Mouse (Mus musculus) adrenal gland (tissue): ENCODE measurements around the gene Gltpd2.
"Not testable (repeated sequence)": the region's sequence is repeated elsewhere in the genome, so short reads cannot be mapped to it uniquely, and the experiment has no call there.

ENCODE experiments used
- intact Hi-C: fragments of 180-260 bp; cut with DNase I; formaldehyde crosslinking; loops from one replicate; pipeline ENCODE4 v1.15.1; 2025
- long read RNA-seq, 2 experiments: library from polyadenylated mRNA; unstranded; transcript quantifications; one replicate each; pipeline ENCODE4 v2.0.0; 2020; ENCODE audit warnings: borderline replicate concordance in 1 of 2; ENCODE audit not compliant: insufficient replicate concordance in 1 of 2

The Gltpd2 gene
- long read RNA-seq, experiment 1 = 0 reads
- long read RNA-seq, experiment 2 = 0 reads

- intact Hi-C loops = loop anchor here (5.0 kb wide), 2 partner anchors 103 to 238 kb away; no protein-coding TSS in a partner anchor
These were observed at the start of gene Gltpd2 for GRCm38 (mm10) chr11:70518923-70519322. Gene Gltpd2, plus strand, starts transcription at chr11:70519196.

- intact Hi-C loops = no loop called here
These were observed 49.2 kb upstream of the Gltpd2 start for GRCm38 (mm10) chr11:70469764-70470163.

GRCm38 (mm10) chr11:70472716-70473115, 46.3 kb upstream of the Gltpd2 start:
- intact Hi-C loops = no loop called here

GRCm38 (mm10) chr11:70473291-70473690, 45.7 kb upstream of the Gltpd2 start:
- intact Hi-C loops = not testable (repeated sequence)

- intact Hi-C loops = no loop called here
These were observed 44.0 kb upstream of the Gltpd2 start for GRCm38 (mm10) chr11:70474872-70475534.

GRCm38 (mm10) chr11:70485498-70485897, 33.5 kb upstream of the Gltpd2 start:
- intact Hi-C loops = no loop called here

GRCm38 (mm10) chr11:70487816-70488215, 31.2 kb upstream of the Gltpd2 start:
- intact Hi-C loops = no loop called here

GRCm38 (mm10) chr11:70489138-70489537, 29.9 kb upstream of the Gltpd2 start:
- intact Hi-C loops = no loop called here

GRCm38 (mm10) chr11:70489684-70490083, 29.3 kb upstream of the Gltpd2 start:
- intact Hi-C loops = no loop called here

GRCm38 (mm10) chr11:70499566-70500475, 19.2 kb upstream of the Gltpd2 start:
- intact Hi-C loops = no loop called here

- intact Hi-C loops = no loop called here
These were observed 18.6 kb upstream of the Gltpd2 start for GRCm38 (mm10) chr11:70500476-70500812.

- intact Hi-C loops = loop anchor here (2.0 kb wide), 1 partner anchor 49 kb away; no protein-coding TSS in a partner anchor
These were observed 17.0 kb upstream of the Gltpd2 start for GRCm38 (mm10) chr11:70502018-70502417.

GRCm38 (mm10) chr11:70504970-70505369, 14.0 kb upstream of the Gltpd2 start, which contains the start of gene Tm4sf5:
Gene Tm4sf5, plus strand, starts transcription at chr11:70505244.
- intact Hi-C loops = loop anchor here (5.0 kb wide), 2 partner anchors 73 to 93 kb away; partner anchors contain the start of genes Arrb2 and Pelp1

- intact Hi-C loops = loop anchor here (5.0 kb wide), 2 partner anchors 74 to 94 kb away; partner anchors contain the start of genes Arrb2 and Pelp1
These were observed 12.6 kb upstream of the Gltpd2 start for GRCm38 (mm10) chr11:70506385-70506784.

- intact Hi-C loops = loop anchor here (5.0 kb wide), 2 partner anchors 75 to 95 kb away; partner anchors contain the start of genes Arrb2 and Pelp1
These were observed 12.0 kb upstream of the Gltpd2 start for GRCm38 (mm10) chr11:70506962-70507515.

- intact Hi-C loops = loop anchor here (5.0 kb wide), 2 partner anchors 78 to 98 kb away; partner anchors contain the start of genes Arrb2 and Pelp1
These were observed 9.0 kb upstream of the Gltpd2 start for GRCm38 (mm10) chr11:70509753-70510564.

GRCm38 (mm10) chr11:70511242-70511641, 7.8 kb upstream of the Gltpd2 start:
- intact Hi-C loops = no loop called here

GRCm38 (mm10) chr11:70511825-70512224, 7.2 kb upstream of the Gltpd2 start:
- intact Hi-C loops = no loop called here

- intact Hi-C loops = no loop called here
These were observed 6.2 kb upstream of the Gltpd2 start for GRCm38 (mm10) chr11:70512709-70513342.

GRCm38 (mm10) chr11:70513520-70513919, 5.5 kb upstream of the Gltpd2 start:
- intact Hi-C loops = no loop called here
